Mouse (Mus musculus) E14TG2a.4 (cell line): ENCODE measurements around the gene Mad1l1.

Experiments used
- CTCF ChIP-seq: conservative IDR thresholded peaks from 2 replicates; pipeline ENCODE4 v1.5.1; 2014; ENCODE audit warnings: low read length
- NANOG ChIP-seq: IDR thresholded peaks from 2 replicates; pipeline ENCODE4 v1.6.1; 2014; ENCODE audit warnings: borderline replicate concordance, low read length, mixed read lengths

DNA sequence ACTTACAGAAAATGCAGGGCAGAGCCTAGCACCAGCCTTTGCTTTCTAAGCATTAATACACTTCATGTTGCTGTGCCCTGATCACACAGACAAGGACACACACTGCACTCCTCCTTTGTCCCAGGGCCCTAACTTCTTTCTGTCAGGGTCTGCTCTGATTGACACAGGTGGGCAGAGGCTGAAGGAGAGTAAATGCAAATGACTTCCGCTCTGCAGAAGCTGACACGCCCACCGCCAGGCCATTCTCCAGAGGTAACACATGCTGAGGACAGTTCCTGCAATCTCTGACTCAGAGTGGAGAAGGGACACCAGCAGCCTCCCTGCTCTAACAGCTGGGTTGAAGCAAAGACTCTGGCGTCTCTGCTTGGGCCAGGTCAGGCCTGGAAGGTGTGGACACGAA lies 198.2 kb downstream of the Mad1l1 start:
- no peak for TF ChIP-seq CTCF
- no peak for TF ChIP-seq NANOG
